Mouse (Mus musculus): ENCODE measurements around the gene Arhgap22.

- no peak for TF ChIP-seq POLR2A (IDR thresholded peaks at IDR 0.05; ENCODE audit: low read depth, low read length)
- no peak for TF ChIP-seq CTCF (IDR thresholded peaks at IDR 0.05; ENCODE audit: borderline replicate concordance, insufficient read depth, low read length)
Measured at GRCm38 (mm10) chr14:33328369-33328768, 114.5 kb downstream of the Arhgap22 start.
